Mouse (Mus musculus): Measurements from ENCODE around the gene Ric1.

DNA sequence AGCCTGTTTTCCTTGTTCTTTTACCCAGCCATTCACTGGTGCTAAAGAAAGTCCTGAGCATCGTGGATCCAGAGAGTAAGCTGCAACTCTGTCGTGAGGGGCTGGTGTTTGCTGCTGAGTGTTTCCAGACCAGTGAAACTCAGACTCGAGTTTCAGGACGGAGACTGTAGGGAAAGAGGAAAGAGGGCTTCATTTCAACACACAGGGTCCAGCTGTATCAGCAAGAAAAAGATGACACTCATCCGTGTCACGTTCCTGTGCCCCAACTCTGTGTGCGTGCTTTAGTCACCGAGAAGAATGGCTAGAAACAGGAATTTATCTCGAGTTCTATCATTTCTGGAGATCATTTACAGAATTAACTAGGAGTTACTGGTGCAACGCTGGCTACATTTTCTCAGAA is 33.7 kb upstream of the Ric1 start:
- TF ChIP-seq CTCF (IDR thresholded peaks at IDR 0.05; ENCODE audit: insufficient read depth, low read depth, low read length) = no peak
- TF ChIP-seq POLR2A (IDR thresholded peaks at IDR 0.05; ENCODE audit: insufficient read depth, low read depth, low read length) = no peak
